Mouse (Mus musculus): ENCODE data around the gene AW549877.

AW549877 gene

GRCm38 (mm10) chr15:3982732-3983131 is 12.8 kb downstream of the AW549877 start:
- DNase-seq (ENCODE audit: low spot score): no peak

DNA sequence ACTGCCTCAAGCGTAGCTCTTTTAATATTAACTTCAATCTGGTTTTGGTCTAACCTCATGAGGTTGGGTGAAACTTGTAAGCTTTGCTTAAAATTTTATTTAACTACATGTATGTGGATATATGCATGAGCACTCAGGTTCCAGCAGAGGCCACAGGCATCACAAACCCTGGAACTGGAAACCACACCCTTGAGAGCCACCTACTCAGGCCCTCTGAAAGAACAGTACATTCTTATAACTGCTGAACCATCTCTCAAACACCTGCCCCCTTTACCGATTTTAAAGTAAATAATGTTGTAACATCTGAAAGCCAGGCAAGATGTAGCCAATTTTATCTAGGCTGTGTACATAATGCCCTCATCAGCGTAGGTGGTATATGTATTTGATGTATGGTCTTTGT is 15.7 kb downstream of the AW549877 start:
- no peak for DNase-seq (ENCODE audit: low spot score)

GRCm38 (mm10) chr15:3979061-3979848 is 16.3 kb downstream of the AW549877 start, which contains the start of gene Fbxo4:
Fbxo4 (minus strand) TSS chr15:3979573.
- DNase-seq (ENCODE audit: low spot score): peak; percentile 73

GRCm38 (mm10) chr15:3978279-3978678 is 17.3 kb downstream of the AW549877 start:
- no peak for DNase-seq (ENCODE audit: low spot score)

GRCm38 (mm10) chr15:3973300-3973699 is 22.2 kb downstream of the AW549877 start:
- DNase-seq (ENCODE audit: low spot score): no peak

- DNase-seq (ENCODE audit: low spot score): no peak
Observed at GRCm38 (mm10) chr15:3970193-3970592, 25.4 kb downstream of the AW549877 start.

GRCm38 (mm10) chr15:3969743-3970142 is 25.8 kb downstream of the AW549877 start:
- no peak for DNase-seq (ENCODE audit: low spot score)

DNA sequence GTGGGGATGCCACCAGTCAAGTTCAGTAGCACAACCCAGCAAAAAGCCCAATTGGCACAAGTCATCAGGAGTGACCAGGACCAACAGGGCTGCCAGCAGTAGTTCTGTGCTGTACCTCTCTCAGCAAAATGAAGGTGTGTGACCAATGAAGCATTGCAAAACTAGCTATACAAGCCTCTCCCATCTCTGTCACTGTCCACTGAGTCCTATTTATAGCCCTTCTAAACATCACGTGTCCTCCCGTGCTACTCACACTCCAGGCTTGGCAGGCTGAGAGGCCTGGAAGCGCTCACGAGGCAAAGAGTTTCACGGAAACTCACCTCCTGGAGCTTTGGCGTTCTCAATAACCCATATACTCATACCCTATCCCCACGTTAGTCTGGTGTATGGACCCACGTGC is 33.3 kb downstream of the AW549877 start:
- DNase-seq (ENCODE audit: low spot score): no peak

DNA sequence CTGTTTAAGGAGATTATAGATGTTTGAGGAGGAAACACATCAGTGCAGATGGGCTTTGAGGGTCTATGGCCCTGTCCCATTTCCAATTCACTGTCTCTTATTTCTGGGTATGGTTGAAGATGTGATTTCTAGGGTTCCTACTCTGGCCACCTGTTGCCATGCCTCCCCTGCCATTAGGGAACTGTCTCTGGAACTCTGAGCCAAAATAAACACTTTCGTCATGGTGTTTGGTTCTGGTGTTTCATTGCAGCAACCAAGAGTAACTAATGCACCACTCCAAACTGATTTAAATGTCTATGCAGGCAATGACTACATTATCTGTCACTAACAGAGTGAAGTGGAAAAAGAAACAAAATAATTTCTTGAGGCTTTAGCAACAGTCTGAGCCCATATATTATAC is 35.5 kb downstream of the AW549877 start:
- DNase-seq (ENCODE audit: low spot score): no peak

DNA sequence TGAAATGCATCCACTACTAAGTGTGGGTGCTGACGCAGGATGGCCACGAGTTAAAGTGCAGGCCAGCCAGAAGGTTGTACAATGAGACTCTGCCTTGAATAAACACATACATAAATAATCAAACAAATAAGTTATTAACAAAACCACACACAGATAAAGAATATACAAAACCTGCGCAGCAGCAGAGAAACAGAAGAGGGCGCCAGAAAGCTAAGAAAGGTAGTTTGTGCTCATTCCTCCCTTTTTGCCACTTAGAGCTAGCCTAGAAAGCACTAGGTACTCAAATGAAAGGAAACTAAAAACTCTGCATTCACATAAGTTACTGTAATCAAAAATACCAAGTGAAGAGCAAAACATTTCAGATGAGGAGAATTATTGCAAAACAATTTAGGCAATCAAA is 37.6 kb downstream of the AW549877 start:
- peak; percentile 80 for DNase-seq (ENCODE audit: low spot score)

GRCm38 (mm10) chr15:3954971-3955370 is 40.6 kb downstream of the AW549877 start:
- DNase-seq (ENCODE audit: low spot score): no peak

- DNase-seq (ENCODE audit: low spot score): no peak
Observed at GRCm38 (mm10) chr15:3938132-3938531, 57.4 kb downstream of the AW549877 start.

- no peak for DNase-seq (ENCODE audit: low spot score)
Observed at GRCm38 (mm10) chr15:3936056-3936455, 59.5 kb downstream of the AW549877 start.

- DNase-seq (ENCODE audit: low spot score): no peak
Observed at GRCm38 (mm10) chr15:3933466-3933865, 62.1 kb downstream of the AW549877 start.
